Mouse (Mus musculus) G1E (cell line): ENCODE measurements around the gene Coro7. TPM values are rescaled to one million over a fixed set of nuclear protein-coding genes. Genes with fewer than 3 reads are reported as not detected.
"Not testable (repeated sequence)": the region's sequence is repeated elsewhere in the genome, so short reads cannot be mapped to it uniquely, and the experiment has no call there.

Source experiments
- ATAC-seq: 2 replicates; pipeline ENCODE4 v1.8.0; 2016; ENCODE audit warnings: mild to moderate bottlenecking; ENCODE audit not compliant: insufficient number of reproducible peaks, poor library complexity, low FRiP score, severe bottlenecking; ENCODE audit errors: extremely low read depth
- DNase-seq: peaks from one replicate; pipeline ENCODE4 v3.0.0; 2012; ENCODE audit warnings: low spot score
- H3K27me3 ChIP-seq: 2 replicates; pipeline ENCODE4 v1.6.1; 2012; ENCODE audit warnings: mild to moderate bottlenecking, low read length, inconsistent platforms; ENCODE audit not compliant: insufficient read depth
- H3K36me3 ChIP-seq: replicated peaks from 2 replicates; pipeline ENCODE3; 2012; ENCODE audit warnings: mild to moderate bottlenecking, inconsistent platforms
- H3K4me1 ChIP-seq: 2 replicates; pipeline ENCODE4 v1.6.1; 2012; ENCODE audit warnings: low read depth, low read length, inconsistent platforms, mixed read lengths; ENCODE audit not compliant: insufficient read depth
- H3K4me3 ChIP-seq: 2 replicates; pipeline ENCODE4 v1.5.1; 2012; ENCODE audit warnings: low read depth, mild to moderate bottlenecking, inconsistent platforms, low read length, moderate library complexity, mixed read lengths
- H3K9me3 ChIP-seq: replicated peaks from 2 replicates; pipeline ENCODE4 v1.6.1; 2012; ENCODE audit warnings: inconsistent platforms
- CTCF ChIP-seq: IDR thresholded peaks from 2 replicates; pipeline ENCODE4 v1.5.1; 2012; ENCODE audit warnings: low read depth, low read length, inconsistent platforms, mixed read lengths
- GATA1 ChIP-seq: IDR thresholded peaks from 2 replicates; pipeline ENCODE4 v1.6.1; 2012; ENCODE audit warnings: borderline replicate concordance, low read length, inconsistent platforms, mixed read lengths
- GATA2 ChIP-seq: IDR thresholded peaks from 2 replicates; pipeline ENCODE4 v1.6.1; 2012; ENCODE audit warnings: low read depth, low read length, inconsistent platforms, borderline replicate concordance
- POLR2AphosphoS5 ChIP-seq: IDR thresholded peaks from 2 replicates; pipeline ENCODE4 v1.6.1; 2012; ENCODE audit warnings: low read depth, low read length, inconsistent platforms; ENCODE audit not compliant: insufficient replicate concordance
- TAL1 ChIP-seq: conservative IDR thresholded peaks from 2 replicates; pipeline ENCODE4 v1.6.1; 2012; ENCODE audit warnings: low read depth, low read length, inconsistent platforms, mixed read lengths
- polyA plus RNA-seq: library from polyadenylated mRNA; stranded (reverse); fragments of >175 nt; gene quantifications from 2 replicates; pipeline ENCODE4 v1.2.3, GENCODE M21; 2012
- total RNA-seq, 2 experiments: library from RNA; stranded (forward) in 1 of 2; stranded (reverse) in 1 of 2; fragments of 200-1000 nt in 1 of 2; fragments of >200 nt in 1 of 2; fragmentation: Nextera tagmentation in 1 of 2; gene quantifications; 2 replicates each; pipeline ENCODE4 v1.2.3; 2014 to 2017

Coro7 gene
- total and polyA plus RNA-seq, 3 experiments, result 34.8 to 205 (median 94.3) TPM

DNA sequence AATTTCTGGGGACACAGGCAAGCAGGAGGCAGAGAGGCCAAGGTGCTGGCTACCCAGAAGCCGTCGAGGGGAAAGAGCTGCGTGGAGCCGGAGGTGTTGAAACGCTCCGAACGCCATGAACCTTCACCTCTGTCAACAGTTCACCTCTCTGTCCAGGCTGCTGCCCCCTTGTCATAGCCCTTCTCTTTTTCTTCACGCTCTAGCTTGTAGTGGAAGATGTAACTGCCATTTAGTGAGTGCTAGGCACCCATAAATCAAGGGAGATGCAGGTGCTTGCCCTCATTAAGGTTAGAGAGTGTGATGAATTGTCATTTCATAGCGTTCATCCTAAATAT, 4.8 kb upstream of the Coro7 start:
- DNase-seq (no peak), ATAC-seq (no peak)
- peak overlapping the region; percentile 95 for H3K4me3 ChIP-seq
- no peaks in the 10 kb centered on the region for H3K9me3 ChIP-seq
- no peaks in the 10 kb centered on the region for H3K27me3 ChIP-seq
- peaks cover 57% of the 10 kb centered on the region for H3K4me1 ChIP-seq
- peaks cover 34% of the 10 kb centered on the region for H3K36me3 ChIP-seq
- TF ChIP-seq CTCF, result no peak

DNA sequence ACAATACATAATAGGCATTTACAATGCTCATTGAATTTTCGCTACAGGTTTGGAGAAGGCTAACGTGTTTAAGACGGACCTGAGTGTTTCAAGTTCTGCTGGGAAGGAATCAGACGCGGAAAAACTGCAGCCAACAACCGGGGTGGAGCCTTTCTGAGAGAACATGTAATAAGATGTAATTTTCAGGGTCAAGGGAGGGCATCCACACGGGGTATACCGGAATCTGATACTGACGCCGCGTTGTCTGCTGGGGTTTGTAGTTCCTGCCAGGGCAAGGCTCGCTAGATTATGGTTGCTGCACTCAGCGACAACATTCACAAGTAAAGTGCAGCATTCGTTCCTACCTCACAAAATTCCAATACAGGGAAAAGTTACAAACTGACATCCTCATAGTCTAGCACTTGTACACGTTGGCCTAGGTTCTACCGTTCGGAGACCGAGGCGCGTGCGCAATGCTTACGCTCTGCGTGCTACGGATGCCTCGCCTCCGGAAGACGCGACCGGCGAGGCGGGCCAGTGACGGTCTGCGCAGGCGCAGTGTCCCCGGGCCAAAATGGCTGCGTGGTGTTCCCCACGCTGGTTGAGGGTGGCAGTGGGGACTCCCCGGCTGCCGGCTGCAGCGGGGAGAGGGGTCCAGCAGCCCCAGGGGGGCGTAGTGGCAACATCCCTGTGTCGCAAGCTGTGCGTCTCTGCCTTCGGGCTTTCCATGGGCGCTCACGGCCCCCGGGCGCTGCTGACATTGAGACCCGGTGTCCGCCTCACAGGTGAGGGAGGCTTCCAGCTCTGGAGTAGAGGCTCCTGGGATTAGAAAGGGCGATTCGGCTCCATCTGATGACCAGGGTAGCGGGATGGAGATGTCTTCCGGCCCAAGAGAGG, 4.2 kb upstream of the Coro7 start:
- peak; percentile 50 for ATAC-seq
- Histone ChIP-seq H3K4me3 (peak overlapping the region; percentile 95), H3K4me1 (peaks cover 63% of the 10 kb centered on the region), H3K9me3 (no peaks in the 10 kb centered on the region), H3K27me3 (no peaks in the 10 kb centered on the region), H3K36me3 (peaks cover 28% of the 10 kb centered on the region)
- TF ChIP-seq GATA1 (no peak), GATA2 (no peak), CTCF (no peak), TAL1 (no peak), POLR2AphosphoS5 (no peak)
- peak; percentile 85 for DNase-seq

DNA sequence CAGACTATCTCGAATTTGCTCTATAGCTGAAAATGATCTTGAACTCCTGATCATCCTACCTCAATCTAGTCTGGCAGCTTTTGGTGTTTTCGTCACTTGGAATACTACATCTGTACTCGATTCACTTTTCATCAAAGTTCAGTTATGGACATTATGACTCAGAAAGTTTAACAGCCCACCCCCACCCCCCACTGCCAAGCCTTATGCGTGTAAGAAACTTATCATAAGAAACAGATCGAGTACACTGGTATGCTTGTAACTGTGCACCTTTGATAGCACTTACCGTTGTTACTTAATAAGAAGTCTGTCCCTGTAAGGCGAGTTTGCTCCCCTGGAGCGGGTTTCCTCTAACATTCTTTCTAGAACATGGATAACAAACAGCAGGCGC, 3.6 kb upstream of the Coro7 start:
- no peaks in the 10 kb centered on the region for H3K27me3 ChIP-seq
- peaks cover 25% of the 10 kb centered on the region for H3K36me3 ChIP-seq
- peak overlapping the region; percentile 95 for H3K4me3 ChIP-seq
- ATAC-seq (no peak), DNase-seq (no peak)
- no peaks in the 10 kb centered on the region for H3K9me3 ChIP-seq
- H3K4me1 ChIP-seq, result peaks cover 69% of the 10 kb centered on the region
- no peak for TF ChIP-seq CTCF
- peak; percentile 66 for TF ChIP-seq TAL1

DNA sequence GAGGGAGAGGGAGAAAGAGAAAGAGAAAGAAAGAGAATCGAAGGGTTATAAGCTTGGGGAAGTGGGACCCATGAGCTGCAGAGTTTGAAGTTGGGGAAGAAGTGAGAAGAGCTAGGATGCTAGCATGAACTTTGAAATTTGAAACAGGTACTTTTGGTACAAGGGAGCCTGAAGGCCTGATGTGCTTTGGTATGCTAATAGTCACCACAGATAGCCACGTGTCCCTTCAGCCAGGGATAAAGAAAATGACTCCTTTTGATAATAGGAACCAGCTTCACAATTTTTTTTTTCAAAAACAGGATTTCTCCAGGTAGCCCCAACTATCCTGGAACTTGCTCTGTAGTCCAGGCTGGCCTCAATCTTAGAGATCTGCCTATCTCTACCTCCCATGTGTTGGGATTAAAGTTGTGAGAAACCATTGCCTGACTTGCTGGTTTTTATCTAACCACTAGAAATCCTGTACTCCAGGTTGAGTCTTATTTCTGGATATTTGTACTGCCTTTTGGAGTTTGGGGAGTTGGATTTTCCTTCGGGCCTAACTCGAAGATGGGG, 3.1 kb upstream of the Coro7 start:
- ATAC-seq (no peak), DNase-seq (no peak)
- peaks cover 20% of the 10 kb centered on the region for H3K36me3 ChIP-seq
- peak overlapping the region; percentile 95 for H3K4me3 ChIP-seq
- H3K27me3 ChIP-seq, result no peaks in the 10 kb centered on the region
- TF ChIP-seq POLR2AphosphoS5 (no peak), GATA2 (no peak), TAL1 (no peak), GATA1 (no peak), CTCF (no peak)
- H3K9me3 ChIP-seq, result no peaks in the 10 kb centered on the region
- H3K4me1 ChIP-seq, result peaks cover 72% of the 10 kb centered on the region

DNA sequence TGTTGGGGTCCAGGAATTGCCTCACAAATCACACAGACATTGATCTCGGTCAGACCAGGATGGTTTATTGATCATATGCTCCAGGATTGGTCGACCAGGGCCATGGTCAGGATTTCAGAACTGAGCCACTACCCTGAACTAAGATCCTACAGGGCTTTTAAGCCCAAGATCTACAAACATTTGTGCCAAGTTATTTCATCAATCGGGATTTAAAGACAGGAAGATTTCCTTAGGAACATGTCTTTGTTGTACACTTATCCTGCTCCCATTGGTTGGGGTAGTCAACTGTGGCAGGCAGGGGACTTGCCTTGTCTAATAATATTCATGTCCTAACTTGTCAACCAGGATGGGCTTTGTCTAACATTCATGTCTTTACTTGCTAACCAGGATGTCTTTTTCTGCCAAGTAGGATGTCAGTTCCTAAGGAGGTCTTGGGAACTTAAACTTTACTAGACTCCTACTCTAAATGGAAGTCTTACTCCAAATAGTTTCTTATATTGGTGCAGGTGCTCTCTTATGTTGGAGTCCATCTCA, 1.4 kb upstream of the Coro7 start:
- not testable (repeated sequence) for H3K9me3 ChIP-seq, H3K27me3 ChIP-seq, H3K4me3 ChIP-seq, DNase-seq, ATAC-seq
- peaks cover 21% of the 10 kb centered on the region for H3K36me3 ChIP-seq
- H3K4me1 ChIP-seq, result peaks cover 81% of the 10 kb centered on the region

DNA sequence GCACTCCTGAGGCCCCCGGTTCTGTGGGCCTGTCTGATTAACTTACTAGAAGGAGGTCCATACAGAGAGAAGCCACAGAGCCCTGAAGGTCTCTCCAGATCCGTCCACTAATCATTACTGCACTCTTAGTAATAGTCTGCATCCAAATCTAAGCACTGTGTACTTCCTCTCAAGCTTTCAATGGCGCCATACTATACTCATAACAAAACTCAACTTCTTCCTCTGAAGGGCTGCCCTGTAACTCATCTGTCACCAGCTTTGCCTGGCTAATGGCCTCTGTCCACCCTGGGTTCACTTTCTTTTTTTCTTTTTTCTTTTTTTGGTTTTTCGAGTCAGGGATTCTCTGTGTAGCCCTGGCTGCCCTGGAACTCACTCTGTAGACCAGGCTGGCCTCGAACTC, 1.5 kb downstream of the Coro7 start:
- TF ChIP-seq POLR2AphosphoS5 (no peak), GATA1 (no peak), CTCF (no peak), TAL1 (no peak), GATA2 (no peak)
- peaks cover 41% of the 10 kb centered on the region for H3K36me3 ChIP-seq
- no peaks in the 10 kb centered on the region for H3K9me3 ChIP-seq
- DNase-seq, result no peak
- ATAC-seq, result no peak
- no peaks in the 10 kb centered on the region for H3K27me3 ChIP-seq
- H3K4me1 ChIP-seq, result peaks cover 68% of the 10 kb centered on the region
- H3K4me3 ChIP-seq, result peak overlapping the region; percentile 88; the same call in 1 of the 2 replicates
